Mouse (Mus musculus) adrenal gland, postnatal 10 days (tissue): ENCODE data around the gene Gm17677. TPM values are rescaled to one million over a fixed set of nuclear protein-coding genes. Genes with fewer than 3 reads are reported as not detected.

Experiments
- DNase-seq: peaks from one replicate; pipeline ENCODE4 v3.0.0; 2021; ENCODE audit warnings: mixed read lengths
- long read RNA-seq, 2 experiments: library from polyadenylated mRNA; stranded (forward); transcript quantifications; one replicate each; pipeline ENCODE4 v2.0.0; 2021
- total RNA-seq, 2 experiments: library from RNA; stranded (reverse); gene quantifications; 2 replicates each; pipeline ENCODE4 v1.2.3; 2021

Gm17677 gene
- total RNA-seq = not detected
- long read RNA-seq, experiment 1 = 0 reads
- long read RNA-seq, experiment 2 = 0 reads

DNA sequence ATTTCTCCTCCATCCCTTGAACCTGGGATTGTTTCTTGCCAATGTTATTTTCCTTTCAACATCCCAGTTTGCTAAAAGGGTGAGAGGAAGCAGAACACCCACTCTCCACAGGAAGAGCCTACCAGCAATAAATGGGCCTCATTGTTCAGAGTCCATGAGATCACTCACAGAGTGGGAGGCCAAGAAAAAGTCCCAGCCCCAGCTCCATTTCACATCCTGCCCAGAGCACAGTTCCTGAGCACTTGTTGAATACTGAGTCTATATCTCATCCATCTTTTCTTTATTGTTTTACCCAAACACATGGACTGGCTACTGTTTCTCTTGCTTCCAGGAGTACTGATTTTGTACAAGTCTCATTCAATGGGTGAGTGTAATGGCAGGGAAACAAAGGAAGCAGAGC lies at the start of gene Gm17677:
Gm17677 (plus strand) TSS at position 301 of the 400 bp plus-strand sequence.
- no peak for DNase-seq

DNA sequence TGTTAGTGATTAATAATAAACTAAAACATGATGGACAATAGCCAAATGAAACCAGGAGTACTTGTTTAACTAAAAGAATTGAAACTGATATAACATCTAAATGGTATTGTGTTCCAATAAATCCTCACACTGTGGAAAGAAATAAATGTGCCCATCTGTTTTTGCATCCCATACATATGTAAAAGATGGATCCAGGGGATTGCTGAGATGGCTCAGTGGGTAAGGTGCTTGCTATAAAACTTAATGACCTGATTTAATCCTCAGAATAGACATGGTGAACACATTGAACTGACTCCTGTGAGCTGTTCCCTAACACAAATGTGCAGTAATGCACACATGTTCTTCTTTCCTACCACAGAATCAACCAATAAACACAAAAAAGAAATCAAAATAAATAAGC lies 48.9 kb upstream of the Gm17677 start:
- no peak for DNase-seq

GRCm38 (mm10) chr9:35707265-35707664 lies 33.6 kb upstream of the Gm17677 start:
- DNase-seq = no peak

GRCm38 (mm10) chr9:35756843-35757242 lies 16.0 kb downstream of the Gm17677 start:
- no peak for DNase-seq

- DNase-seq = no peak
These were observed 37.2 kb downstream of the Gm17677 start, which contains the start of gene Gm17727 for GRCm38 (mm10) chr9:35778009-35778408. Gm17727 (minus strand) TSS chr9:35778109.

GRCm38 (mm10) chr9:35790001-35790400 lies 49.2 kb downstream of the Gm17677 start, which contains the start of the genes Gm27235 and D730048I06Rik:
Gm27235 (minus strand) TSS chr9:35790101.
D730048I06Rik (minus strand) TSS chr9:35790112.
- DNase-seq = no peak

Other genes starting within 250 kb of the Gm17677 start
- gene Gm1113, start 222.8 kb upstream of the Gm17677 start, total RNA-seq = not detected
- gene Ddx25, start 182.5 kb upstream of the Gm17677 start, total RNA-seq = under 1 TPM; 0.75 to 0.85 TPM
- gene Pus3, start 182.5 kb upstream of the Gm17677 start, total RNA-seq = 10 to 100 TPM; 12.3 to 16.3 TPM
- gene Pate2, start 170.8 kb upstream of the Gm17677 start, total RNA-seq = under 1 TPM in 1 of 2 experiments, not detected in 1; 0.79 TPM
- gene Hyls1, start 170.7 kb upstream of the Gm17677 start, total RNA-seq = 1 to 10 TPM; 3.3 to 5.0 TPM
- gene Pate4, start 129.1 kb upstream of the Gm17677 start, total RNA-seq = not detected
- not detected for gene Pate3, start 92.8 kb upstream of the Gm17677 start, total RNA-seq
- not detected for gene Pate1, start 53.7 kb upstream of the Gm17677 start, total RNA-seq
- gene Gm17727, start 37.1 kb downstream of the Gm17677 start, total RNA-seq = not detected
- gene Gm27235, start 49.1 kb downstream of the Gm17677 start, total RNA-seq = not detected
- gene D730048I06Rik, start 49.1 kb downstream of the Gm17677 start, total RNA-seq = not detected
- gene 9230110F15Rik, start 103.1 kb downstream of the Gm17677 start, total RNA-seq = not detected
- gene 9230113P08Rik, start 167.4 kb downstream of the Gm17677 start, total RNA-seq = not detected